Comparison of ENCODE assay signal across 27 mouse cellular contexts in the genomic region with DNA sequence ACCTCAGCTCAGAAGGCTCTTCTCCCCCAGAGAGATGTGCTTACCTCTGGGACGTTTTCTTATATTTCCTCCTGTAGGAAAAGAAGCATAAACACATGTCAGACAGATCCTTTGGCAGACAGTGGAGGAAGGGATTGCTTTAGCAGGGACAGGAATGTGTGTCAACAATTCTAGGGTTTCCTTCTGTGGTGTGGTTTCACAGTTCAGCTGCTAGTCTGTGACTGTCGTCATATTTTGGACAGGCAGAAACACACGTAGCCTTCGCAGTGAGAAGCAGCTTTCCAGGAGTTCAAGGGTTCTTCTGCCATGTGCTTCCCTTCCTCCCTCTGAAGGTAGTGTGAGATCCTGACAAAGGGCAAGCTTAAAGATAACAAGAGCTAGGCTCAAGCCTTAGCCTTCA.
DNase-seq lines count a peak whose midpoint lies in the region; ATAC-seq and TF ChIP-seq lines count a peak whose summit lies in the region.
"Had no signal": no experiment of that assay in that cellular context is flagged by ENCODE, and none has a peak within 500 bp of the region (broad histone marks: within the 10 kb centered on the region; RNA-seq: fewer than 3 reads in every experiment).

No protein-coding gene starts in this region.

- H3K27ac ChIP-seq in embryonic facial prominence, embryonic 14.5 days (replicated peaks; ENCODE audit: low read depth, low read length): no peak overlapping the region
- no peak overlapping the region for H3K27ac ChIP-seq in embryonic facial prominence, embryonic 10.5 days (replicated peaks)
- no peak overlapping the region for H3K27ac ChIP-seq in kidney, embryonic 15.5 days
- H3K27ac ChIP-seq in limb, embryonic 14.5 days (replicated peaks; ENCODE audit: low read depth, low read length): no peak overlapping the region
- H3K27ac ChIP-seq: embryonic facial prominence, embryonic 12.5 days; forebrain, embryonic 12.5 days; gastrocnemius, adult 2 months; heart, embryonic 15.5 days; hindbrain, embryonic 14.5 days; hindbrain, postnatal 0 days had no signal

- WGBS in embryonic facial prominence, embryonic 14.5 days: 31% methylated on average over 4 of the region's 4 CpGs
- WGBS in embryonic facial prominence, embryonic 10.5 days: 68% methylated on average over 4 of the region's 4 CpGs
- WGBS in kidney, embryonic 15.5 days: 33% methylated on average over 4 of the region's 4 CpGs
- 66% methylated on average over 4 of the region's 4 CpGs for WGBS in limb, embryonic 14.5 days

- no peak overlapping the region for H3K4me3 ChIP-seq in embryonic facial prominence, embryonic 14.5 days (ENCODE audit: low read depth, low read length)
- H3K4me3 ChIP-seq in embryonic facial prominence, embryonic 10.5 days: no peak overlapping the region
- no peak overlapping the region for H3K4me3 ChIP-seq in kidney, embryonic 15.5 days (replicated peaks)
- no peak overlapping the region for H3K4me3 ChIP-seq in limb, embryonic 14.5 days (replicated peaks; ENCODE audit: low read length)
- H3K4me3 ChIP-seq: embryonic facial prominence, embryonic 12.5 days; erythroblast, embryonic 14.5 days; forebrain, embryonic 12.5 days; gastrocnemius, adult 2 months; heart, embryonic 12.5 days; heart, embryonic 15.5 days had no signal

- TF ChIP-seq POLR2A in limb, embryonic 14.5 days (IDR thresholded peaks at IDR 0.05; ENCODE audit: borderline replicate concordance, extremely low read depth, insufficient read depth, insufficient read length): no peak

- no peaks in the 10 kb centered on the region for H3K9me3 ChIP-seq in embryonic facial prominence, embryonic 14.5 days (ENCODE audit: control insufficient read depth, low read length)
- H3K9me3 ChIP-seq in embryonic facial prominence, embryonic 10.5 days: no peaks in the 10 kb centered on the region
- no peaks in the 10 kb centered on the region for H3K9me3 ChIP-seq in kidney, embryonic 15.5 days (replicated peaks)
- no peaks in the 10 kb centered on the region for H3K9me3 ChIP-seq in limb, embryonic 14.5 days (ENCODE audit: control insufficient read depth, low read length)
- H3K9me3 ChIP-seq: embryonic facial prominence, embryonic 12.5 days; forebrain, embryonic 12.5 days; heart, embryonic 12.5 days; heart, embryonic 15.5 days had no signal

- peak; percentile 68 for DNase-seq in embryonic facial prominence, embryonic 14.5 days (ENCODE audit: low spot score)
- no peak for DNase-seq in embryonic facial prominence, embryonic 10.5 days (ENCODE audit: low spot score)
- no peak for DNase-seq in kidney, postnatal 4 days
- DNase-seq in limb, embryonic 14.5 days (ENCODE audit: low spot score): no peak
- peak; percentile 30 for DNase-seq in skeletal muscle tissue, adult 2 months (ENCODE audit: low read depth, low spot score)
- DNase-seq in cerebellum, postnatal 4 days (ENCODE audit: low spot score in 2 of 2): no peak
- DNase-seq: adrenal gland, adult 8-10 months; adrenal gland, postnatal 25 days; cerebellum, adult 11-12 months; cerebellum, adult 8-10 months; cerebellum, postnatal 10 days; cerebellum, postnatal 36 days; gastrocnemius, adult 2 months; gastrocnemius, postnatal 14 days; heart, adult 11 months; heart, postnatal 10 days; heart, postnatal 4 days had no signal

- no peak overlapping the region for H3K4me2 ChIP-seq in embryonic facial prominence, embryonic 14.5 days (ENCODE audit: low read depth, low read length)
- H3K4me2 ChIP-seq in kidney, embryonic 15.5 days: no peak overlapping the region
- H3K4me2 ChIP-seq in limb, embryonic 14.5 days (replicated peaks; ENCODE audit: low read depth, low read length, severe bottlenecking): no peak overlapping the region
- H3K4me2 ChIP-seq: embryonic facial prominence, embryonic 12.5 days; forebrain, embryonic 12.5 days; heart, embryonic 12.5 days; heart, embryonic 15.5 days; hindbrain, embryonic 14.5 days had no signal

- H3K36me3 ChIP-seq in embryonic facial prominence, embryonic 14.5 days (ENCODE audit: control insufficient read depth, insufficient read depth, low read length): no peaks in the 10 kb centered on the region
- no peaks in the 10 kb centered on the region for H3K36me3 ChIP-seq in embryonic facial prominence, embryonic 10.5 days (replicated peaks)
- H3K36me3 ChIP-seq in kidney, embryonic 15.5 days: no peaks in the 10 kb centered on the region
- no peaks in the 10 kb centered on the region for H3K36me3 ChIP-seq in limb, embryonic 14.5 days (ENCODE audit: control insufficient read depth, insufficient read depth, low read length)
- H3K36me3 ChIP-seq: embryonic facial prominence, embryonic 12.5 days; forebrain, embryonic 12.5 days; heart, embryonic 12.5 days; heart, embryonic 15.5 days had no signal

- no peaks in the 10 kb centered on the region for H3K27me3 ChIP-seq in embryonic facial prominence, embryonic 14.5 days (replicated peaks; ENCODE audit: control insufficient read depth, insufficient read depth, low read length)
- no peaks in the 10 kb centered on the region for H3K27me3 ChIP-seq in embryonic facial prominence, embryonic 10.5 days (replicated peaks; ENCODE audit: low read depth, poor library complexity, severe bottlenecking)
- H3K27me3 ChIP-seq in kidney, embryonic 15.5 days: no peaks in the 10 kb centered on the region
- H3K27me3 ChIP-seq in limb, embryonic 14.5 days (ENCODE audit: control insufficient read depth, insufficient read depth, low read length): no peaks in the 10 kb centered on the region
- H3K27me3 ChIP-seq: embryonic facial prominence, embryonic 12.5 days; heart, embryonic 12.5 days; heart, embryonic 15.5 days had no signal

- H3K9ac ChIP-seq in embryonic facial prominence, embryonic 14.5 days (ENCODE audit: low read depth, low read length): no peak overlapping the region
- H3K9ac ChIP-seq in kidney, embryonic 15.5 days: no peak overlapping the region
- no peak overlapping the region for H3K9ac ChIP-seq in limb, embryonic 14.5 days (ENCODE audit: low read depth, low read length, severe bottlenecking)
- H3K9ac ChIP-seq: embryonic facial prominence, embryonic 12.5 days; forebrain, embryonic 12.5 days; heart, embryonic 12.5 days; heart, embryonic 15.5 days; hindbrain, embryonic 14.5 days had no signal

- no peaks in the 10 kb centered on the region for H3K4me1 ChIP-seq in embryonic facial prominence, embryonic 14.5 days (ENCODE audit: control insufficient read depth, insufficient read depth, low read length)
- H3K4me1 ChIP-seq in embryonic facial prominence, embryonic 10.5 days: no peaks in the 10 kb centered on the region; the same call in 1 of the 2 replicates
- H3K4me1 ChIP-seq in kidney, embryonic 15.5 days: 0 out of 2 replicates have a peak, but pooled peaks cover 4% of the 10 kb centered on the region
- no peaks in the 10 kb centered on the region for H3K4me1 ChIP-seq in limb, embryonic 14.5 days (ENCODE audit: control insufficient read depth, insufficient read depth, low read length)
- H3K4me1 ChIP-seq: embryonic facial prominence, embryonic 12.5 days had no signal

- ATAC-seq in embryonic facial prominence, embryonic 14.5 days (ENCODE audit: low read depth): peak; percentile 88
- ATAC-seq in kidney, embryonic 15.5 days (replicated peaks; ENCODE audit: low FRiP score): peak; percentile 15; the same call in 1 of the 2 replicates
- ATAC-seq in limb, embryonic 14.5 days (ENCODE audit: low FRiP score, low read depth): peak; percentile 82
- ATAC-seq: activated CD4-positive, CD25-positive, alpha-beta regulatory T cell, adult 4 months; forebrain, embryonic 16.5 days; hindbrain, postnatal 0 days had no signal

Comparison
In these comparisons a context has a peak if more than half of its experiments do, and no peak if none do; other contexts are left out.
1. DNase-seq: peak in embryonic facial prominence, embryonic 14.5 days (single experiment) and skeletal muscle tissue, adult 2 months (single experiment); none in embryonic facial prominence, embryonic 10.5 days (single experiment), kidney, postnatal 4 days (0 of 2), limb, embryonic 14.5 days (single experiment) and cerebellum, postnatal 4 days (0 of 2).
2. ATAC-seq: peak in every context shown above with its lines; median percentile 88 in embryonic facial prominence, embryonic 14.5 days; 82 in limb, embryonic 14.5 days; 15 in kidney, embryonic 15.5 days.